Mouse (Mus musculus): ENCODE data around the gene Tmem184b.

DNA sequence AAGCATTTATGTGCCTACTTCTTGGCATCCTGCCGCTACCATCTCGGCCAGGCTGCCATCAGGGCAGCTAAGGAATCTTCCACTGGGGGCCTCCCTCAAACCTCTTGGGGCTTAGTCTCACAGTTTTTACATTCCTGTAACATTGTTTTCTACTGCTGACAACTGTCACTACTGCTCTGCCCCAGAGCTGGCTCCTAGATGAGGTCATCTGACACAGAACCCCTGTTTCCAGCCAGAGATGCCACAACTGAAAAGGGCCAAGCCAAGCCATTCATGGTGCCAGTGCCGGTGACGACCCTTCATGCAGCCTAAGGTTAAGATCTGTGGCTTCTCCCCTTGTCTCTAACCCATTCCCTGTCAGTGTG, 79.6 kb downstream of the Tmem184b start:
- TF ChIP-seq TAL1 (IDR thresholded peaks at IDR 0.05; ENCODE audit: low read length) (no peak), GATA1 (IDR thresholded peaks at IDR 0.05; ENCODE audit: low read length) (no peak)
